Mouse (Mus musculus) 3134 (cell line): ENCODE results near the gene Susd2.
A peak's percentile ranks its signal among the peaks of the same experiment; 100 is the strongest.

Experiments
- DNase-seq: peaks from one replicate; pipeline ENCODE4 v3.0.0-alpha.2; 2011; ENCODE audit warnings: low spot score; ENCODE audit not compliant: insufficient read length; ENCODE audit errors: extremely low read depth

The Susd2 gene

DNA sequence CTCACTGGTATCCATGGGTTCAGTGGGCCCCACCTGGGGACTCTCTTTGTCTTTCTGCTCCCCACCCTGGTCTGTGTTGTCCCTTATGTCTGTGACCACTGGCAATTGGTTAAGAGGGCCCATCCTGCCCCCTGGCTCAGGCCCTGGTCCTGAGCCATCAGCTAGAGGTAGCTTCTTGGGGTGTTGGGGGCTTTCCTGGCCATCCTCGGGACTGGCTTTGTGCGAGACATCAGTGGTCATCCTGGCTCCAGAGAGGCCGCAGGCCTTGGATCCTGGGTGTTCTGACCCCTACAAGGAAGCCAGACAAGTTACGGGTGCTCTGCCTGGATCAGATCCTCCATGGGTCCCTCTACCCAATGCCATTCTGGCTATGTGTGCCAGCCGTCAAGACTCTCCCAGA is 13.4 kb upstream of the Susd2 start:
- no peak for DNase-seq

DNA sequence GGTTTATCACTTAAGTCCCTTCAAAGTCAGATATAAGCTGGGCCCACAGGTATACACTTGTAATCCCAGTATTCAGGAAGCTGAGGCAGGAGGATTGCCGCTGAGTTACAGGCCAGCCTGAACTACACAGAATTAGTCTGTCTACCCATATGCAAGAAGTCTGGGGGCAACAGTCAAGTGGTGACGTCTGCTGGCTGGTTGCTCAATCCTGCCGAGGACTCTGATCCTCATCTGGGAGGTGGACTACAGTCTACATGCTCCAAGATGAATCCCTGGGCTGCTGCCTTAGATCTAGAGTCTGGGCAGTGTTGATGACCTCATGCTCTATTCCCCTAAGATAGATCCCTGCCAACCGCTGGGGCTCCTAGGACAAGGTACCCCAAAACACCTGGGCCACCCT is 10.2 kb upstream of the Susd2 start:
- no peak for DNase-seq

DNA sequence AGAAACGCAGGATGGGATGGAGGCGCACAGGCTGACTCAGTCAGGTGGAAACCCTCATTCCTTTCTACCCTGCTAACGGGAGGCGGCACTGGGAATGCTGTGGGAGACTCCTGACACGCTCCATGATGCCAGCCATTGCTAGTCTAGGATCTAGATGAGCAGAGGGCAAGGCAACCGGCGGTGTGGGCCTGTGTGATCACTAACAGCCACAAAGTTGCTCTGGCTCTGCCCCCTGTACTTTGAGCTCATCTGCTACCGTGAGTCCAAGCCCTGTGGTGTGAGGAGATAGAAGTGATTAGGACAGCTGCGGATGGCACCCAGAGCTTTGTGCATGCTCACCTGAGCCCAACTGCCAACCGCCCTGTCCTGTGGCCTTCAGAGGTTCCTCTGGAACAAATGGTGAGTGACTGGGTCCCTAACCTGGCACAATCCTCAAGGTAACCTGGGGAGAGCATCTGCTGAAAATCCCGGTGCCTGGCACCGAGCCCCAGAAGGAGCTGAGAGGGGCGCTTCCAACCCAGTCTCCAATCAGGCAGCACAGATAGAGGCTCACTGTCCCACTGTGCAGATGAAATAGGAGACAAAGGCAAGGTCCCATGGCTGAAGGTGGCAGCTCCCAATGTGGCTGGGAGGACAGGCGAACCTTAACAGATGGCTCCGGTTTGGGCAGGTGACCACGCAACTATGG is 7.7 kb upstream of the Susd2 start:
- DNase-seq: no peak

DNA sequence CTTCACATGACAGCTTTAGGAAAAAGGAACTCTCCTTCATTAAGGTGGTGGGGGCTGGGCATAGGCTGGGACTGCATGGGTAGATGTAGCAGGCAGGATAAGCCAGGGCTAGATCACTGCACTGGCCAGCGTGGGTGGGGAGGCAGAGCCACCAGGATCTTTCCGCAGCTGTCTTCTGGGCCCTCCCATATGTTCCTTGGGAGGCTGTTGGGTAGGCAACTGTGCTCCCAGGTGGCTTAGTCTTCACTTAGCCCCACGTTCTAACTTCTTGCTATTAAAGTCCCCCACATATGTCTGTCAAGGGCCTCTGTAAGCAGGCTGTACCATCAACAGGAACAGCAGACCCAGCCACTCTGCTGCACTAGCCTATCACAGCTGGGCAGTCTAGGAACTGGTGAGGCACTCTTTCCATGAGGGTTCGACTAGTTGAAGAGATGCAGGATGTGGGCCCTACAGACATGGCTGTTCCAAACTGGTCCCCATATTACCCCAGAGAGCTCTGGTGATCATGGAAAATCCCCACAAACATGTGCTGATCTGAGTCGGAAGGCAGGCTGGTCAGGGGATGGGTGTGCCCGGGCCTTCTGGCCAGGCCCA is 6.6 kb upstream of the Susd2 start:
- no peak for DNase-seq

DNA sequence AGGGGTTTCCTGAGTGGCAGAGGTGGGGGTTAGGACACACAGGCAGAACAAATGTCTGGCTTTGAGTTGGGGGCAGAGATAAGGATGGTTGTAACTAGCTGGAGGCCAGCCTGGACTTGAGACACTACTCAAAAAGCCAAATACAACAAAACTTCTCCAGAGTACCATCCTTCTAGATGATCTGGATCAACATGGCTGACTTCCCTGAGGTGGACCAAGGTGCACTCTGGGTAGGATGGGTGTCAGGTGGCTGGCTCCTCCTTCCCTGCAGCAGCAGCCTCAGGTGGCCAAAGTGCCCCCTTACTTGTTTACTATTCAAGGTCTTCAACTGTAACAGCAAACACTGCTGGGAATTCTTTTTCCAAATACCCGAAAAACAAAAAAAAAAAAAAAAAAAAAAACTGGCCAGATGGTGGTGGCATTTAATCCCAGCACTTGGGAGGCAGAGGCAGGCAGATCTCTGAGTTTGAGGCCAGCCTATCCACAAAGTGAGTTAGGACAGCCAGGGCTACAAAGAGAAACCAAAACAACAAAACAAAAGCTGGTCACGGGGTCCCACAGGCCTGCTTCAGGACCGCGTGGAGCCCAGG is 5.7 kb upstream of the Susd2 start:
- no peak for DNase-seq

DNA sequence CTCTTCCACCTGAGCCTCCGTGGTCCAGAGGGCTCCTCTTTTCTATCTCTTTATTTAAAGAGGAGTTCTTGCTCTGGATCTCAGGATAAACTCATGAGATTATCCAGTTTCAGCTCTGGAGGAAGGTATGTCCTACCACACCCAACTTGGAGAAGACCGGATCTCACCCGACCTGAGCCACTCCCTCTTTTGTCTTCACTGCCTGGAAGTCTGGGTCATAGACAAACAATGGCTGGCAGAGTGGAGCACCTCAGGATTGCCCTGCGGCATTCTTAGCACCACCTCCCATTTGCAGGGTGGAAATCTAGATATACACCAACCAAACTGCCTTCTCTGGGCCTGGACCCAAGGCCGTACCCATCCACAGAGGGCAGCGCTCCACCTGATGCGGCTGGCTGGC is 5.2 kb upstream of the Susd2 start:
- no peak for DNase-seq

DNA sequence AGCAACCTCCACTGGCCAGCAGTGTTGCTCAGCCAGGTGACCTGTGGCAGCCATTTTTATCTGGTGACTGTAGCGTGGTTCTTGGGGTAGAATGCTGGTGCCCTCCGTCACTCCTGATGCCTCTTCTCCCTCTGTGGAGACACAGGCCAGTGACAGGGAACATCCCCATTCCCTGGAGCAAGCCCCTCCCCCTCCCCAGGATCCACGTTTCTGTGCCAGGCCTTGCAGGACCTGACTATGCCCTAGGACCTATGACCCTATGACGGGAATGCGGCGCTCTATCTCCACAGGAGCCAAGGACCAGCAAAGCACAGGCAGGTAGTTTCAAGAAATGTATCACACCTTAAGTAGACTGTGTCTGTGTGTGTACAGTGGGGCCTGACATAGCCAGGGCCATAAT is 4.3 kb upstream of the Susd2 start:
- no peak for DNase-seq

DNA sequence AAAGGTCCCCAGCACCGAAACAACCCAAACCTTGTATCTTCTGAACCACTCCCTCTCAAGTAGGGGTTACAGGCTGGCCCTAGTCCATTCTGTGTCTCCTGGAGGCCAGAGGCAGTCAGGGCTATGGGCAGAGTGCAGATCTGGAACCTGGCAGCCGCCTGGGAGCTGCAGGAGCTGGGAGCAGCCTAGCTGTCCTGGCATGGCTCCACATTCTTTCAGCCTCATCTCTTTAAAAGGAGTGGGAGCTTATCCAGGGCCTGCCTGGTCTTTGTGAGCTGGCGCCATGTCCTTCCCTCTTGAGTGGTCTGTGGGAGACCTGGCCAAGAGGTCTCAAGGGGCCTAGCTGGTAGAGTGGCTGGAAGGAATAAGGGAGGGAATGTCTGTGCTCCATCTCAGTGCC is 3.6 kb upstream of the Susd2 start:
- no peak for DNase-seq

DNA sequence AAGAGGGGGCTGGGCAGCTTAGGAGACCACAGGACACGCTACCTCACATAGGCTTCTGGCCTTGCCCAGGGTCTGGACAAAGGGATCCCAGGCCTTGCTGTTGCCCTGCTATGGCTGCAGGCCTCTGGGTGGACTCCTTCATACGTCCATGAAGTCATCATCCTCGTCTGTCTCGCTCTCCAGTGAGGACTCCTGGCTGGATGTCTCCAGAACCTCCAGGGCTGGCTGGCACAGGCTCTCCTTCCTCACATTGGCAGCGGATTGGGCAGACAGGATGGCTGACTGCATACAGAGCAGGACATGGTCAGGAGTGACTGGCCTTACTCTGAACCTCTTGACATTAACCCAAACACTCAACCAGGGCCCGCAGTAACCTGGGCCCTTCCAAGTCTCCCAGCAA is 2.6 kb upstream of the Susd2 start:
- no peak for DNase-seq

DNA sequence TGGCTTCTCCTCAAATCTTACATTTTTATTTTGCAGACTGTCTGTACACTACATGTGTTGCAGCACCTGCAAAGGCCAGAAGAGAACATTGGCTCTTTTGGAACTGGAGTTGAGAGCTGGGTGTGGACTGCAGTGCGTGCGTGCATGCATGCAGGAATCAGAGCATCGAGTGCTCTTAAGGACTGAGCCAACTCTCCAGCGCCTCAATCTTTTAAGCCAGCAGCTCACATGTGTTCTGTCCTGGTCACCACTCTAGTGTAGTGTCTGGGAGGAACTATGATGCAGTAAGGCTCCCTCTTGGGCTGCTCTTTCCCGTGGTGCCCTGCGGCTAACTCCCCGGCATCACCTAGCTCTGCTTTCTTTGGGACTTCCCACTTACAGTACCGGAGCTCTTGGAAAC is 1.8 kb upstream of the Susd2 start:
- DNase-seq: no peak

DNA sequence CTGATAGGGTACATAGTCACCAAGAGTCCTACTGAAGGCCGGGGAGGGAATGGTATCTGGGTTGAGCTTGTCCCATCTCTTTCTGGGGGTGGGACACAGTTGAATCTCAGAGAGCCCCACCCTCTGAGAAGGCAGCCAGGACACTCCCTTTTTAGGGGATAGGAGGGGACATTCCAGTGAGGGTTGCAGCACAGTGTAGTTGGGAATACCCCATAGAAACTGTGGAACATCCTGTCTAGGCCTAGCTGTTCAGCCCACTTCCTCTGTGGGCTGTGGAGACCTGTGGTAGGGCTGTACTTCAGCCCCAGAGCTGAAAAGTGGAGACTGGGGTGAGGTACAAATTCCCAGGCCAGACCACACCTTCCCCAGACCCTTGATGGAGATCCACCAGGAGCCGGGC is 917 bp downstream of the Susd2 start:
- DNase-seq: no peak

DNA sequence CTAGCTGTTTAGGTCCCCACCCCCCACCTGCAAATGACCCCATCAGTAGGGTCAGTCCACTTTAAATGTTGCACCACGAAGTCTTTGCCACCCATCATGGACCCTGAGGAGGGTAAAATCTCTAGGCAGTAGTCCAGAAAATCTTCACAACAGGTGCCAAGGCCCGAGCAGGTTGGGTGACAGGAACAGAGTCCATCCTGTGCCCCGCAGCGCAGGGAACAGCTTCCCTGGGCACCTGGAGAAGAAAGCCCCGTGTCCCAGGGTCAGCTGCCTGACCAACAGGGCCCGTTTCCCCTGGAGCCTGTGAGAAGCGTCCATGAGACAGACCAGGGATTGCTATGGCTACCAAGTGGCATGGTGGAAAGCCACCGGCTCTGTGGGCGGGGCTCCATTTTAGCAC is 1.4 kb downstream of the Susd2 start:
- no peak for DNase-seq

DNA sequence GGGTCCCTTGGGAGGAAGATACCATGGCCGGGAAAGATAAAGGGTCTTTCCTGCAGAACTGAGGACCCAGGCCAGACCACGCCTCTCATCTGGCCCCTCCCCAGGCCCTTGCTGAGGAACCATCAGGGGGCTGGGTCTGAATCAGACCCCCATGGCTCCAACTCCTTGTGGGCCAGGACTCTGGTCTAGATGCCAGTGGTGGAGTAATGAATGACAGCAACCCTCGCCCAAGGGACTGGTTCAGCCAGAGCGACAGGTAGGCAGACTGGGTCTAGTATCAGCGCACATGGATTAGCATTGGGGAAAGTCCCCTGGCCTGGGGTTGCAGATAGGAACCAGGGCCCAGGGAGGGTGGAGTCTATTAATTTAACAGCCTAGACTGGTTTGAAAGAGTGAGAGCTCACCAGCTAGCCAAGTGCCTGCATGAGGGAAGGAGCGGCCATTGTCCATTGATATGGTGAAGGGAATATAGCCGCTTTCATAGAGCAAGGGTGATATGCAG is 2.0 kb downstream of the Susd2 start:
- DNase-seq: no peak

DNA sequence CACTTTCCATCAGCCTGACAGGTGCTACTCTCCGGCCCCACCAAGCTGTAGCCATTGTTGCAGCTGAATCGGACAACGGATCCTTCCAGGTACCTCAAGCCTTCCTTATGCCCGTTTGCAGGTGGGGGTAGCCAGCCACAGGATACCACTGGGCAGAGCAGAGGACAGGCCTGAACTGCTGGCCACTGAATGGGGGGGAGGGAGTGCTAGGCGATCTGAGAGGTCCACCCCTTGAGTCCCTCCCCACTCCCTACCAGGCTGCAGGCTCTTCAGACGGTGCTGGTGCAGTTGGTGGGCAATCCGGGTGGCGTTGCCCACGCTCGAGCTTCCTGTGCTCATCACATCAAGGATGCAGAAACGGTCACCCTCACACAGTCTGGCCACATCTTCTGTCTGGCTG is 6.1 kb downstream of the Susd2 start:
- DNase-seq: no peak

DNA sequence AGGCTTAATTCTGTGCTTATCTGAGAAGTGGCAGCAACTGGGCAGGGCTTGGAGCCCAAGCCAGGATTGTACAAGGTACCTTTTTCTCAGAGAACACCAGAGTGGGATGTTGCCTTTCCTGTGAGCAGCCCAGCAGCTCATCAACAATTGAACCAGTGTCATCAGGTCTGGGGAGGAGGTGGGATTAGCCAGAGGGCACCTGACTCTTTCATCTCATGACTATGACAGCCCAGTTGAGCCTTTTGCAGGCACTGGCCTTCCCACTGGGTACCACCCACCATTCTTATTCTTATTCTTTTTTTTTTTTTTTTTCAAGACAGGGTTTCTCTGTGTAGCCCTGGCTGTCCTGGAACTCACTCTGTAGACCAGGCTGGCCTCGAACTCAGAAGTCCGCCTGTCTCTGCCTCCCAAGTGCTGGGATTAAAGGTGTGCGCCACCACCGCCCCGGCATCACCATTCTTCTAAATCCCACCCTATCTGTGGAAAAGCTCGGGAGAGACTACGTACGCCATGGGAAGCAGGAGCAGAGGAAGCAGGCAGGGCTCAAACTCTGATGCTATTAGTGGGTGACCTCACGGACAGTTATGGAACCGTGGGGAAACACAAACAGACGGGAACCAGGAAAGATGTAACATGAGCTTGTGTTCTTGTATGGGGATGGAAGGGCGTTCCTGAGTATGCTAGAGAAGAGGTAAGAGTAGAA is 7.6 kb downstream of the Susd2 start:
- DNase-seq: no peak

DNA sequence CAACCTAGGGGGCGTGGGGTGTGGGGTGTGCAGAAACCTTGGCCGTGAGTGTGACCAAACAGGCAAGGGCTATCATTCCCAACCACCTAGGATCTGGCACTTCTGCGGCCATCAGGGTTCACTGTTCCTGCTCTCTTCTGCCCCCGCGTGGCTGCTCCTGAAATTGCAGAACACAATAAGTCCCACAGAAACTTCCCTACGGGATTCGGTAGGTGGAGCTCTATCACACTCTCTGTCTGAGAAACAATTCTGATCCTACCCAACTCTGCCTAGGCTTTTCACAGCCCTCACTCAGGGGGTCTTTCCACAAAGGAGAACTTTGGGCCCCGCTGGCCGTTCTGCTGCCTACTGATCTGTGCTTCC is 8.1 kb downstream of the Susd2 start:
- peak; percentile 57 for DNase-seq

DNA sequence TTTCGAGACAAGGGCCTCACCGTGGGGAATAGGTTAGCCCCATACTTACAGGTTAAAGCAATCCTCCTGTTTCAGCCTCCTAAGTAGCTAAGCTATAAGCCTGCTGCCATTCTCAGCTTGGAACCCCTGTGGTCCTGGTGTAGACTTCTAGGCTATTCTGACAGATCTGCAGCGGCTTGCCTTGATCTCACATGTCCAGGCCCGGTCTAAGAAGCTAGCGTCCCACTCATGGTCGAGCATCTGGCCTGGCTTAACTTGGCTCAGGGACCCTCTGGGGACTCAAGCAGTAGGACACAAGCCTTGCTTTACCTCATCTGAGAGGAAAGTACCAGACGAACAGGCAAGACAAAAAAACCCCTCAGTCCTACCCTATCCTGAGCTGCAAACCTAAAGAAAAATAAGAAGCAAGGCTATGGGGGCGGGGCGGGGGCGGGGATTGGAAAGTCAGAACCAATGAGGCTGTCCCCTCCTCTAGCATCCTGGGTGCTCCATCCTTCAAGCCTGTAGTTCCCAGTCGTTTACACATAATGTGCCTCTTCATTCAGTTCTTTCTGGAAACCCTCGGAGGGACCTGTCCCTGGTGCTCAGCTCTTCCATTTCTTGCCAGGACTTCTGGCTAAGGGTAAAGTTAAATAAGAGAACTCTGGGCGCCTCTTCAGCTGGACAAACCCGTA is 8.7 kb downstream of the Susd2 start:
- no peak for DNase-seq

DNA sequence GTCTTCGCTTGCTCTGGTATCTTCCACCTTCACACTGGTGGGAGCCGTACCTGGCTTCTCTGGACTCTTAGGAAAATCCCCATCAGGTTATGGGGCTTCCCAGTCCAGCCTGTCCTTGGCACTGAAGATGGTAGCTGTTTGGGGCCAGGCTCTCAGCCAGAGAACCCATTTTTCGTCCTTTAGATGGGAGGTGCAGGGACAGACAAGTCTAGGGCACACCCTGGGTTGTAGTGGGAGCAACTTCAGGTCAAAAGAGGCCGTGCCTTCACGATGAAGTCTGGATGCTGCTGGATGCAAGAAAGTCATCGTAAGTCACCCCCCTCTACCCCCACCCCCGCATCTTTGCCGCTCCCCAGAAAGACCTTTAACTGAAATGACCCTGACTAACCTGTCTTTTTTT is 9.2 kb downstream of the Susd2 start:
- no peak for DNase-seq

DNA sequence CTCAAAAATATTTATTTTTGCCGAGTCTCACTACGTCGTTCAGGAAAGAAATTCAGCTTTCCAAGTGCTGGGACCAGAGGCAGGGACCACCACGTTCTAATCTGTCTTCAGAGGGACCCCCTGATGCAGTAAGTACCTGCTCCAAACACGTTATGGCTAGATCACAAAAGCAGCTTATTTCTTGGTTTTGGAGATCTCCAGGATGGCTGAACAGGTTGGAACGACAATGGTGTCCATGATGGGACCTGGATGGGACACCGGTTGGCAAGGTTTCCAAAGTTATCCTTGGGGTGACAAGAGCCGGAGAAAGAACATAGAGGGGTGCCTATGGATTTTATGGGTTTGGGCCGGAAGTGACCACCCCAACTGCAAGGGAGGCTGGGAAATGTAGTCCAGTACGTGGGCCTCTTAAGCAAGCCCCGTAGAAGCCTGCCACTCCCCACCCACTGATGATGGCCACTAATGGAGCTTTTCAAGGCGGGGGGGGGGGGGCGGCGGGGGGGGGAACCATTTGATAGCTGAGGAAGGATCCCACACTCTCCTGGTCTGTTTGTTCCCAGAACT is 10.2 kb downstream of the Susd2 start:
- no peak for DNase-seq

DNA sequence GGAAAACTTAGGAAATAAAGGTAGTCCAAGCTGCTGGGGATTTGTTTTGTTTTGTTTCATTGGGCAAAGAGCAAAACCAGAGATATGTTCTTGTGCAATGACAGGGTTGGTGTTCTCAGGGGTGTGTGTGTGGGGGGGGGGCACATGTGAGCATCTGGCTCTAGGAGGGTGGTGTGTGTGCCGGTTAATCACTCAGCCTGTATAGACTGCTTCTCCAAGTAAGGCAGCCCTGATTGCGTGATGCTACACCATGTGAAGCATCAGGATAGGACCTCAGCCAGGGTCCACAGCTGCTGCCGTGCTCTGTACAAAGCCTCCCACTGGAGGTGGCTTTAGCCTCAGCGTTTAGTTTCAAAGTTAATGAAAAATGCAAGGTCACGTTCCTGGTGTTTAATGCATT is 10.8 kb downstream of the Susd2 start:
- DNase-seq: no peak

DNA sequence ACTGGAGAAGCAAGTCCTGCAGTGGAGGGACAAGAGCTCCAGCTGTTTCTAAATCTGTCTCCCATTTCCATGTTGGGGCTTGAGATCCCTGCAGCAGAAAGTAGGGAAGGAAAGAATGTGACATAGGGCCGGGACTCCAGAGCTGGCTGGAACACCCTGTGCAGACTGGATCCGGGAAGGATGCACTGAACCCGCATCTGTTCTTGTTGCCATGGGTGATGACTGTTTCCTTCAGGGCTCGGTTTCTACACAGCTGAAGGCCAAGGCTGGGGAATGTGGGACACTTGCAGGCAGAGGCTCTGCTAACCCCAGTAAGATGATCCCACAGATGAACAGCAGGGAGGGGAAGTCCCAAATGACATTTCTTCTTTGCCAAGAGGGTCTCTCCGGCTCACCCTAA is 11.2 kb downstream of the Susd2 start:
- DNase-seq: no peak
